Mouse (Mus musculus) megakaryocyte-erythroid progenitor cell, adult 5-6 weeks (primary cell): ENCODE data around the gene Mapkapk2. TPM values are rescaled to one million over a fixed set of nuclear protein-coding genes. Genes with fewer than 3 reads are reported as not detected.

Experiments used
- ATAC-seq: replicated peaks from 2 replicates; pipeline ENCODE4 v1.8.0; 2016; ENCODE audit warnings: mild to moderate bottlenecking, inconsistent platforms; ENCODE audit not compliant: severe bottlenecking, poor library complexity, low FRiP score, low TSS enrichment
- total RNA-seq, 2 experiments: library from RNA; stranded (forward) in 1 of 2; stranded (reverse) in 1 of 2; fragments of 200-1000, 215-1000 nt in 1 of 2; fragments of >200 nt in 1 of 2; fragmentation: Nextera tagmentation in 1 of 2; gene quantifications; 2 replicates each; pipeline ENCODE4 v1.2.3; 2014 to 2017

Gene Mapkapk2
- total RNA-seq, 2 experiments from 2014 or later = 42.6 to 43.1 TPM

DNA sequence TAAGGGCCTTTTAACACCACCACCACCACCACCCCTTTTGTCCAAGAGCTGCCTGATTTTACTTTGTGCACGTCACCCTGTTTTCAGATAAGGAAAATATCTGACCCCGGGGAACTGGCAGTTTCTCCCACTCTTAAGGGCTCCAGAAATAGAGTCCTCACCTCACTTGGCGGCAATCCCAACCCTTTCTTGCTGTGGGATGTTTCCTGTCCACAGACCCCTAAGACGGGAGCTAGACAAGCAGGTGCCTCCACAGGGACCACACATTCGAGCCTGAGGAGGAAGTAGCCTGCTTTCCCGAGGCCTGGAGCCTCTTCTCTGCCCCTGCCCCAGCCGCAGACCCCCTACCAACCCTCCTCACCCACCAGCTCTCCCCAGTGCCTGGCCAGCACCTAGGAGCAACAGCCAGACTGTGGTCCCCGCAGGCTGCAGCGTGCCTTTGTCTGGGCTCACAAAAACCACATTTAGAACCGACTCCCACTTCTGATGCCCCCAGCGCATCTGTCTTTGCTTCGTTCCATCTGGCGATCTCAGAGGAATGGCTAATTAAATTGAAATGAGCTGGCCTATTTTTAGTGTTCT, 18.9 kb upstream of the Mapkapk2 start:
- no peak for ATAC-seq

DNA sequence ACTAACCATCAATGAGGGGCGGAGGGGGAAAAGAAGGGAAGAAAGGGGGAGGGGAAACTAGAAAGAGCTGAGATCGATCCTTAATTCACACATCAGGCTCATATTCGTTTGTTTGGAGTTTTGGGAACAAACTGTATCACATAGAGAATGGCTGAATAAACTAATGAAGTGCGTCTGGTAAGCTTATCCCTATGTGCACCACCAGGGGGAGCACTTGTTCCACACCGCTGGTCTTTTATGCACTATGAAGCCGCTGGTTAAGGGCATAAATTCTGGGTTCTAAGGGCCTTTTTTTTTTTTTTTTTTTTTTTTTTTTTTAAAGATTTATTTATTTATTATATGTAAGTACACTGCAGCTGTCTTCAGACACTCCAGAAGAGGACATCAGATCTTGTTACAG, 18.3 kb upstream of the Mapkapk2 start:
- peak; percentile 50; the same call in 1 of the 2 replicates for ATAC-seq

DNA sequence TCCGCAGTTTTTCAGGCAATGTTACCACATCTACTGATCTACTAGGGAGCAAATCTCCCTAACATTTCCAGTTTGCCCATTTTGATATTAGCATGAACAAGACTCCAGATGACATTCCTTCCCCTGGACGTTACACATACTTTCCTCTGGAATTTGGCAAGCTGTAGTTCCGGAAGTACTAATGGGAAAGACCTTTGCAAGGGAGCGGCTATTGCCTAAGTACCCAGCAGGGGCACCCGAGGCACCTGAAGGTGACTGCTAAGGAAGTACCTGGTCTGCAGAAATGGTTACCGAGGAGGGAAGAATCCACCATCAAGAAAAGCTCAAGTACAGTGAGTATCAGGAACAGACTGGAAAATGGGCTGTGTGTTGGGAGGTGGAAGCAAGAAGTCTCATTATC, 14.9 kb upstream of the Mapkapk2 start:
- ATAC-seq = no peak

DNA sequence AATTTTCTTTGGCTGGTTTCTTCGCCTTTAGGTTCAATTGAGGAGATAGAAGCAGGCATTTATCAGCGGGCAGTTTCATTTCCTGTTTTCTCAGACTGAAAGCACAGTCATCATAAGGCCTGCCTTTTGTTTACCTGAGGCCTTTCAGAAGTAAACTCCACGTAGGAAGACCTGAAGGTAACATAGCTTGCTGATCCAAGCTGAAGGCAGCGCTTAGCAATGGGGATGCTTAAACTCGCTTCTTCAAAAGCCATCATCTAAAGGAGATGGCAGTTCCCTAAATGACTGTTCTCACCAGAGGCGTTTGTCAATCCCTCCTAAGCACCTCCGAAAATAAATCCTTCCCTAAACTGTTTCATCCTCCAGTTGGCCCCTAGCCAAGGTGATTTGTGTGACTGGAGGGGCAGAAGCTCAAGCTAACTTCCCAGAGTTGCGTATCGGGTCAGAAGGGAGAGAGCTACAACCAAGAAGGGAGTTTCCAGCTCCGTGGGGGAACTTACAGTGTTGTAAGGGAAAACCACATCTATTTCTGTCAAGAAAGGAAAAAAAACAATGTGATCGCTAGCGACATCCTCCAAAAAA, 13.0 kb upstream of the Mapkapk2 start:
- no peak for ATAC-seq

DNA sequence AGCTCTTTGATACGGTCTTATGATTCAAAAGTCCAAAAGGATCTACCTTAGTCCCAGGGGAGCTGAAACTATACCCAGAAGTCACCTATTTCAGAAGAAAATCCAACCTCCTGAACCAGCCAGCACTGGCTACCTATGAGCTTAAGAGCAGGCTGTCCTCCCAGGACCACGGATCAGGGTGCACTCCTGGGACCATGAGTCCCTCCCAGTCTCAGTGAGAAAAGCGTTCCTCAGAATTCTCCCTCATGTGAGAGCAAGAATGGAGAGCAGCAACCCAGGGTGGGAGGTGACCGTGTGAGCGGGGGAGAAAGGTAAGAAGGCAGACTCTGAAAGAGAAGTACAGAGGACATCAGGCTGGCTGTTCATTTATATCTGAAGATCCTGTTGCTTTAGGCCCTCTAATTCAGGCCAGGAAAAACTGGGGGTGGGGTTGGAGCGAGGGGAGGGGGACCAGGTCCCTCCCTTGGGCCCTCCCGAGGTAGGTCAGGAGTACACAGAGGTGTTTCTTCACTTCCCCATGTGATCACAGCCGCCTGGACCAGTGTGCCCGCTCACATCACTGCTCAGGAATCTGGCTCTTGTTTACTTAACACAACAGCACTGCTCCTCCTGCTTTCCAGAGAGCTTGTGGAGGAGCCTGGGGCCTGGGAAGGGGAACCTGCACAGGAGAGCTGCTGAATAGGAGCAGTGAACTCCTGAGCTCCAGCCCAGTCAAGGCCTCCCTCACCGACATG, 10.1 kb upstream of the Mapkapk2 start:
- no peak for ATAC-seq

DNA sequence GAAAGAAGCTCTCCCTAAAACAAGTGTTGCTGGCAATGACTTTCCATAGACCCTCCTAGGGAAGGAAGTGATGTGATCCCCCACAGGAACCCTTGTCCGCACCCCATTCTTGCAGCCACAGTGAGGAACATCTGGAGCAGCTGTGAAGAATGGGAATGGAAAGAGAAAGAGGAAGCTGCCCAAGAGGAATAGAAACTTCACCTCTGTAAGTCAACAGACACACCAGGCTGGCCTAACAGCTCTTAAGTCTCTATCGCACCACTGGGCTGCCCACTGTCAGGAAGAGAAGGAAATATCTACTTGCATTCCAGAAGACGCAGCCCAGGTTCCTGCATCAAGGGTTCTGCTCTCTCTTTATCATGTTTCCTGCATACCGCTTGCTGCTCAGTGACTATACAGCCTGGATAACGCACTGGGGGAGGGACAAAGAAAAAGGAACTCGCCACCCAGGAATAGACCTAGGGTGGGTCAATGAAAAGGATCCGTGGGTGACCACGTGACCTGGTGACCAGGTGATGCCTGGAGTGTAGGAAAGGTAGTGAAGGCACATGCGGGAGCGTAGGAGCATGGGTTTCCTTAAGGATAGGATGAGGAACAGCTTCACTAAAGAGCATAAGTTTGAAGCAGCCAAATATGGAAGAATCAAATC, 6.3 kb upstream of the Mapkapk2 start:
- peak; percentile 69 for ATAC-seq

DNA sequence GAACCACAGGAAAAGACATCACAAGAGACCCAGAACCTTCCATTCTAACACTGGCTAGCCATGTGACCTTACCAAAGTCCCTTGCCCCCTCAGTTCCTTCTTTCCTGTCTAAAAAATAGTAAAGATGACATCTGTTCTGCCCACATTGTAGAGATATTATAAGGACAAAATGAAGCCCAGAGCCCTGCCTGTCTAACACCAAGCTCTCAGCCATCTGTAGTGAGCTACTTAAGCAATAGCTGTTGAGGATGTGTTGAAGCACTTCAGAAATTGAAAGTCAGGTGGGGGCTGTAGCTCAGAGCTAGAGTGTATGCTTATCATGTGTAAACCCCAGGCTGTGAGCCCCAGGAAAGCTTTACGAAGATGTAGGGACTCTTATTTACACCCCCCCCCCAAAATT, 3.2 kb upstream of the Mapkapk2 start:
- no peak for ATAC-seq

DNA sequence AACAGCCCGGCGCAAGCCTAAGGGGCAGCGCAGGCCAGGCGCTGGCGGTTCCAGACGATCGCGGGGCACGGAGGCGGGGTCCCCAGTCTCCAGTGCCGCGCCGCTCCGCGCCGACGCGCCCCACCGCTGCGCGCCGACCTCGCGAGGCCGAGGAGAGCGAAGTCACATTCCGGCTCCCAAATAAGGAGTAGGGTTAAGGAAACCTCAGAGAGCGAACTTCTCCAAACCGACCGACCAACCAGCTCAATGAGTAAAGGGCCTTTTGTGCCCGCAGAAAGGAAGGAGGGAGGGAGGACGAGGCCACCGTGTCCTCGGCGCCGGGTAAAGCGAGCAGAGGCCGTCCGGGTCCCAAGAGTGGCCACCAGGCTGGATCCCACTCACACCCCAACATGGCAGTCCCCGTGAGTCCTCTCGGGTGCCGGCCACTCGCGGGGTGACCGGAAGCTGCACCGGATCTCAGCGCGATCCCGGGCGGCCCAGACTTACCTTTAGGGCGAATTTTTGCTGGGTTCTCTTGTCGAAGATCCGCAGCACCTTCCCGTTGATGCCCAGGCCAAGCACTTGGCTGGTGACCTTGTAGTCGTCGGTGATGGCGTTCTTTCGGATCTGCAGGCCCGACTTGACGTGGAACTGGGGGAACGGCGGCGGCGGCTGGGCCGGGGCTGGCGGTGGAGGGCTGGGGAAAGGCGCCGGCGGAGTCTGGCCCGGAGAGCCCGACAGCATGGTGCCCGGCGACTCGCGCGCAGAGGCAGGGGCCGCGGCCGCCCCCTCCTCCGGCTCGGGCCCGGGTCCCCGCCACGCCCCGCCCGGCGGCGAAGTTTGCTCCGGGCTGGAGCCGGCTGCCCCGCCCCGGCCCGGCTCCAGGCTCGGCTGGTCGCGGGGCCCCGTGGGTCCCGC, 575 bp downstream of the Mapkapk2 start:
- peak; percentile 51 for ATAC-seq

DNA sequence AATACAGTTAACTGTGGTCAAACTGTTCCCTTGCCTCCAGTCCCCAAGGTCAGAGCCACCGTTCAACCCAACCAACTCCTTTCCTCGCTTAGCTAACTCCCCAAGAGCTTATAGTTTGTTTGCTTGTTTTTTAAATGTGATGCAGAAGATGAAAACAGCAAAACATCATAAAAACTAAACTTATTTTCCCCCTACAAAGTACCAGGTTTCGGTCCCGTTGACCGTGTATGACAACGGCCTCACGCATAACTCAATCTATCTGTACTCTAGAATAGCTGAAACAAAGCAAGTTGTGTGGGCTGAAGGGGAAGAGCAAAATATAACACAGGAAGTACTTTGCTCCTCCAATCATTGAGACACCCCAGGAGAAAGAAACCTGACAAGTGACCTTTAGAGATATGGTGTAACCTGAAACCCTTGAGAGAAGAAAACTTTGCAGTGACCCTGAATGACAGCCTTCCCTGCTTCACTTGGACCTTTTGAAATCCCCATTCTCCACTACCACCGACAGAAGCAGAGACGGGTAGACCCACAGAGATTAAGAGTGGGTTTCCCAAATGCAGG, 1.4 kb downstream of the Mapkapk2 start:
- peak; percentile 20; the same call in 1 of the 2 replicates for ATAC-seq

DNA sequence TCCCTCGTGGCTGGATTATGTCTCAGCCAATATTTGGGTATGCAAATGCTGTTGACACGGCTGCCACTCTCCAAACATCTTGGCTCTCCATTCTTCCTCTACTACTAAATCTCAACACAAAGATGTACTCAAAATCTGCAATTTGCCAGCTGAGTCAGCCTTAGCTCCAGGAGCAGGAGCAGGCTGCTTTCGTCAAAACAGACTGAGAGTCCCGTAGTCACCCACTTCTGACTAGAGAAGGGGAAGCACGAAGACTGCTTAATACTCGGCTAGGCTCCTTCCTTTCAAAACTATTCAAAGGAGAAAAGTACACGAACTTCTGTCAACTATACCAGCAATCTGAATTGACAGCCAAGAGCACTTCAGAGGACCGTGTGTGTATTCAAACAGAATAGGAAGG, 2.1 kb downstream of the Mapkapk2 start:
- no peak for ATAC-seq

DNA sequence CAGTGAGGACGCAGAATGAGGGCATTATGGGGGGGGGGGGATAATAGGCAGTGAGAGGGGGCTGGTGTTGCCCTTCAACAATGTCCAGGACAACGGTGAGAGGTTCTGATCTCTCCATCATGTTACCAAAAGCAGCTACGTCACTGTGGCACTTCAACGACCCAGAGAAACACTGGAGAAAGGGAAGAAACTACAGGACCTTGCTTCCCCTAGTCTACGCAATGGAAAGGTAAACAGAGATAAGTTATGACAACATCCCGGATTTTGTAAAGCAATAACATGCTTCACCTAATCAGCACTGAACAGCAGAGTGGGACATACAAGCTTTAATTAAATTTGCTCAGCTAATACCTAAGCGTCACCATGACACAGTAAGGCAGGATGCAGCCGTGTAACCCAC, 3.7 kb downstream of the Mapkapk2 start:
- ATAC-seq = no peak

DNA sequence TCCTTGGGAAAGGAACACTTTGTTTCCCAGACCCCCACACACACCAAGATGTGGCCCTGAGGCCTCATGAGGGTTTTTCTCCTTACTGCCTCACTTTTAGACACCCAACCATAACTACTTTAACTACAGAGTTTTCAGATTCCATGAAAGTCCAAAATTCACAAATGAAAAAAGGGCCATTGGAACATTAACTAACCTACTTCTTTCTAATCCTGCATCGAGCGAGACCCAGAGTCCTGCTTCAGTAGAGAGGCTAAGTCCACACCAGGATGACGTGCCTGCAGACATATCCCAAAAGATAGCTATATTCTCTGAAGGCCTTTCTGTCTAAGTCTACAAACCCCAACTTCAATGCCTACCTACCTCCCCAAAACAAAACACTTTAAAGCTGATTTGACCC, 4.8 kb downstream of the Mapkapk2 start:
- no peak for ATAC-seq

DNA sequence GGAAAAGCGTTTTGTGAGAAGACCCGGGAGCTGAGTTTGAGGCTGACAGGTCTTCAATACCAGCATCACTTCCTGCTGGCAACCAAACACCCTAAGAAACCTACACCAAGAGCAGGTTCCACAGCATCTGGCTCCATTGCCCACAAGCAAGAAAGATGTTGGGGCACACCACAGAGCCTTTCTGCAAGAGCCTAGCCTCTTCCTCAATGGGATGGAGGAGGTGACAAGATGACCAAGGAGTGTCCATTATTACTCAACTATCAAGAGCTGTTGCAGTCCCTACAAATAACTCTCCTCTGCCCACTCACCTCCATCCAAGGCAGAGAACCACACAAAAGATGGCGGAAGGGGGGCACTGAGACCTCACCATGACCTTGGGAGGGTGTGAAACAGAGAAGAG, 5.5 kb downstream of the Mapkapk2 start:
- ATAC-seq = no peak

DNA sequence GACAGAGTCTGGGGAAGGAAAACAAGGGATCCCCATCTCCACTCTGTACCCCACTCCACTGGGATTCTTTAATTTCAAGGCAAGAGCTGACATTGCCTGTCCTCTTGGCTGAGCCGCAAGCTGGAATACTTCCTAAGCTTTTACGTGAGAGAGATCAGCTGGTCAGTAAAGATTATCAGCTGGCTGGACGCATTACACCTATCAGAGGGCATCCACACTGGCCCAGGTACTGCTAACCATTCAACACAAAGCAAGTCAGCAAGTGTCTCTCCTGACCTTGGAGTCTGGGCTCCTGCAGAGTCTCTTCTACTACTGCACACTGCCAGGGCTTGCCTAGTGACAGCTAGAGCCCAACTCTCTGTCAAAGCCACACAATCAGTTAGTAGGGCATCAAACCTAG, 6.1 kb downstream of the Mapkapk2 start:
- ATAC-seq = no peak

DNA sequence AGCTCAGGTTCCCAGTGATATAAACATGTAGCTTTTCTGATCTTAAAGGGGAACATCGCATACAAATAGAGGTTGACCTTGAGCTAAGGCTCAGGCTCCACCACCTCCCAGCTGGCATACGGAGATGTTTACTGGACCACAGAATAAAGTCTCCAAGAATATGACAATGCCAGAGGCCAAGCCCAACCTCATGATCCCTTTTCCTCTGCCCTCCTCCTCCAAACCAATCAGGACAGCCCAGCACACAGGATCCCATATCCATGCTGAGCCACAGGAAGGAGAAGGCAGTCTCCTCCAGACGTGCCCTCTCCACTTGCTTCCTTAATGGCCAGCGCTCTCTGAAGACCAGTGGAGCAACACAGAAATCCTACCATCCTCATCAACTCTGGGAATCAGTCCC, 6.7 kb downstream of the Mapkapk2 start:
- no peak for ATAC-seq

DNA sequence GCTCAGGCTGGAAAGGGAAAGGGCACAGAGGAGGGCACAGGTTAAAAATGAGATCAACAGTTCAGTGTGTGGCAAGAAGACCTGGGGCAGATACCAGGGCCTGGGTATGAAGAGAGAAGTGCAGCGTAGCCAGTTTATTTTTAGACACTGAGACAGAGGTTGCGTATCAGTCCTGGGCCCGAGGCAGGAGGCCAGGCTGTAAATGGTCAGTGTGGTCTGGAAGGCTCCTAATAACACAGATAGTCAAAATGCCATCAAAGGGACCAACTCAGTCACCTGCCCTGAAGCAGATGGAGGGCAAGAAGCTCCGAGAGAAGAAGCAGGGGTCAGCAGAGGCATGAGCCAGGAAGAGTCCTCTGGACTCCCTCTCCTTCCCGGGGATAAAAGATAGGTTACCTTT, 7.4 kb downstream of the Mapkapk2 start:
- ATAC-seq = no peak

DNA sequence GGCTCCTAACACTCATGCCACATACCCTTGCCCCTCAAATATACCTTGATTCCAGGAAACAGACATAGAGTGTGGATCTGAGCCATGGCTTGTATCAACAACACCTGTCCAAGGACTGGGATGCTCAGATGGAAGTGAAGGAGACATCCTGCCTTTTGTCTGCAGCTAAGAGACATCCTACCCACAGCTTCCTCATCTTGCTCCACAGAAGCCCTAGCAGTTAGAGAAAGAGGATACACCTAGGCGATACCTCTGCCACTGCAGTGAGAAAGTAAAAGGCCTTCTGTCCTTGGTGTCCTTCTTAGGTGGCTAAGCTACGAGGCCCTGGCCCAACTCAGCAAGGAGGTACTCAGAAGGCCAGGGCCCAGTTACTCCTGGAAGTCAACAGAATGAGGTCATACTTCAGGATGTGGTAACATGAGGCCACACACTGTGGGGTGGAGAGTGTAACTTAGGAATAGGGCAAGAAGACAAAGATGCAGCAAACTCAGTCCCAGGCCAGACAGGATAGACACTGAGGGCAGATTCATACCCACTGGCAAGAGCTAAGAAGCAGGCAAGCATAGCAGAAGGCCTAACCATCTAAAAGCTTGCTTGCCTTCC, 8.0 kb downstream of the Mapkapk2 start:
- no peak for ATAC-seq

DNA sequence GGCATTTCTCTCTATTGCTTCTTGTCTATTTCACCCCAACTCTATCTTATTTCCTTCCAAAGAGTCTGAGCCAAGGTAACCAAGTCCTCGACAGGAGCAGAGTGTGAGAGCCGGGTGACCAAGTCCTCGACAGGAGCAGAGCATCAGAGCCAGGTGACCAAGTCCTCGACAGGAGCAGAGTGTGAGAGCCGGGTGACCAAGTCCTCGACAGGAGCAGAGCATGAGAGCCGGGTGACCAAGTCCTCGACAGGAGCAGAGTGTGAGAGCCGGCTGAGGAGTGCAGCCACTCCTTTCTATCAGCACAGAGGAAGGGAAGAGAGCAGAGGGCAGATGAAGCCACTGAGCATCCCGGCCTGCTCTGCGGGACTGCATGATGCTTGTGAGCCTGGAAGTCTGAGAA, 9.1 kb downstream of the Mapkapk2 start:
- ATAC-seq = no peak

DNA sequence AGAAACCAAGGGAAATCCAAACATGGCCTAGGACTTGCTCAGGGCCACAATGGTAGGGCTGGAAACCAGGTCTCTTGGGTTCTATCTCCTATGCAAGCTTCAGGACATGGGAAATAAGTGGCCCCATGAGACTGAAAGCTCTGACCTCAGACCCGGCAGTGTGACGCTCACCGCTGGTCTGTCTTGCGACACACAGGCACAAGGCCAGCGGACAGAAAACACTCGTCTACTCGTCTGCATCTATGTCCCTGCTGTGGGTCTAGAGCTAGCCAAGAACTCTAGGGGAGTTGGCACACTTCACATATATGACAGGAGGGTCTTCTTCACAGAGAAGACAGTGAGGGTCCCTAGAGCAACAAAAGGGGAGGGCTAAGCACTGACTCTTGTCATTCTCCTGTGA, 10.7 kb downstream of the Mapkapk2 start:
- no peak for ATAC-seq
